Mouse (Mus musculus) granulocyte monocyte progenitor cell, adult 5-6 weeks (primary cell): ENCODE measurements around the gene Ccdc51. TPM values are rescaled to one million over a fixed set of nuclear protein-coding genes. Genes with fewer than 3 reads are reported as not detected.

Source experiments
- ATAC-seq: replicated peaks from 2 replicates; pipeline ENCODE4 v1.8.0; 2016; ENCODE audit warnings: mild to moderate bottlenecking, moderate TSS enrichment, inconsistent platforms; ENCODE audit not compliant: poor library complexity, severe bottlenecking
- total RNA-seq, 2 experiments: library from RNA; stranded (forward) in 1 of 2; stranded (reverse) in 1 of 2; fragments of 200-712, 200-1000 nt in 1 of 2; fragments of >200 nt in 1 of 2; fragmentation: Nextera tagmentation in 1 of 2; gene quantifications; 2 replicates each; pipeline ENCODE4 v1.2.3; 2014 to 2017

The Ccdc51 gene
- total RNA-seq (2014; fragmentation: Nextera tagmentation) (8.3 and 9.6 TPM in 2 replicates), total RNA-seq (2017) (11.6 and 18.0 TPM in 2 replicates)

GRCm38 (mm10) chr9:109082124-109082800 is at the start of gene Ccdc51, which contains the start of gene Tma7:
TSS of gene Ccdc51 (plus strand) at chr9:109082493.
TSS of gene Tma7 (minus strand) at chr9:109082587.
- ATAC-seq = peak; percentile 97

GRCm38 (mm10) chr9:109038086-109038895 is 44.0 kb upstream of the Ccdc51 start, which contains the start of gene Shisa5:
TSS of gene Shisa5 (plus strand) at chr9:109038565.
- peak; percentile 96 for ATAC-seq

DNA sequence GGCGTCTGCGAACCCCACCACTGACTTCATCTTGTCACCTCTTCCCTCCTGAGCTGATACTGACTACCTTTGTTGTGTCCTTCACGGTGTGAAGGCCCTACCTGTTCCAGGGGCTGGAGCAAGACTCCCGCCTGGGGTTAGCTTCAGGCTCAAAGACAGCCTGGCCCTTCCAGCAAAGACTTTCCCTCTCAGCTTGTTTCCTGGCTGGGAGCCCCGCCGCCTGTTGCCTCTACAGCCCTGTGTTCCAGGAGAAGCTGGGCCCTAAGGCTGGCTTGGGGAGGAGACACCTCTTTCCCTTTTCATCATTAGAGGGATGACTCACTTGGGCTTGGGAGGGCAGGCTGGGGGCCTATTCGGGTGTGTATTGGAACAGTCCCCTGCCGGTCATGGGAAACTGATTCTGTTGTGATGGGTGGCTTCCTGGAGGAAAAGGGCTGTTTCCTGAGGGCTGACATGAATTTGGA is 43.4 kb upstream of the Ccdc51 start:
- peak; percentile 66 for ATAC-seq

GRCm38 (mm10) chr9:109039681-109040080 is 42.6 kb upstream of the Ccdc51 start:
- ATAC-seq = no peak

GRCm38 (mm10) chr9:109040216-109040615 is 42.1 kb upstream of the Ccdc51 start:
- no peak for ATAC-seq

DNA sequence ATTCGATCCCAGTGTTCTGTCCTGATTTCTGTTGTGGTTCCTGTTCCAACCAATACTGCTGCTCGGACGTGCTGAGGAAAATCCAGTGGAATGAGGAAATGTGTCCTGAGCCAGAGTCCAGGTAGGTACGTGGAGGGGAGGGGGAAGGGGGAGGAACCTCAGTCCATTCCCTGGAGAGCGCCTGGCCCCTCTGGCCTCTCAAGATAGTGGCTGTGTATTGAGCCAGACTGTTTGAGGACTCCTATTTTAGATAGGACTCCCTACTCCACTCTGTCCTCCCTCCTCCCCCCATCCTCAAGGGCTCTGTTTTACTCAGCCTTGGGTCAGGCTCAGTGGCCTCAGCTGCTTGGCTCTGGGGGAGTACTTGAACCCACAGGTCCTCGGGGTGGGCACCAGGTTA is 41.4 kb upstream of the Ccdc51 start:
- ATAC-seq = no peak

GRCm38 (mm10) chr9:109041351-109041750 is 40.9 kb upstream of the Ccdc51 start:
- ATAC-seq = no peak

GRCm38 (mm10) chr9:109046306-109046705 is 36.0 kb upstream of the Ccdc51 start:
- ATAC-seq = peak; percentile 99

GRCm38 (mm10) chr9:109049316-109049715 is 33.0 kb upstream of the Ccdc51 start:
- ATAC-seq = no peak

DNA sequence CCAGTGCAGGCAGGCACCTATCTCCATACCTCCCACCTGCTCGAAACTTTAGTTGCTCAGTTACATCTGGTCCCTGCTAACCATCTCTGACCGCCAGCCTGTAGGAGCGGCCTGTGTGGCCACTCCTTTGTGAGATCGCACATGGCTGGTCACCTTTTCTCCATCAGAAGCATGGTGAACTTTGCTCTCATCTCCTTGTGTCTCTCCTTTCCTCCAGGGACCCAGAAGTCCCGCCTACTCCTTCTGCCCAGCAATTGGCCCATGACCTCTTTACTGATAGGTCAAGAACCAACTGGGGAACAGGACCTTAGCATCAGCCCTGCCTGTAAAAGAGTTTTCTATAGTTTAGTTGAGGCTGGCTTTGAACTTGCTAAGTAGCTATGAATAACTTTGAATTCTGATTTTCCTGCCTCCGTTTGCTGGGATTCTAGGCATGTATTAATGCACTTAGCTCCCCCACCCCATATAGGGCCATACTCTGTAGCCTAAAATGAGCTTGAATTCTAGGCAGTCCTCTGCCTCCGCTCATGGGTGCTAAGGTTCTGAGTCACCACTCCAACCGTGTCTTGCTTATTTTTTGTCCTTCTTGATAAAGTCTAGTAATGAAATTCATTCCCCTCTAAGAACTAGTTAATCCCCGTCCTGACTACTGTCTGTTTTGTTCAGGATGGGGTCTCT is 32.2 kb upstream of the Ccdc51 start:
- no peak for ATAC-seq

DNA sequence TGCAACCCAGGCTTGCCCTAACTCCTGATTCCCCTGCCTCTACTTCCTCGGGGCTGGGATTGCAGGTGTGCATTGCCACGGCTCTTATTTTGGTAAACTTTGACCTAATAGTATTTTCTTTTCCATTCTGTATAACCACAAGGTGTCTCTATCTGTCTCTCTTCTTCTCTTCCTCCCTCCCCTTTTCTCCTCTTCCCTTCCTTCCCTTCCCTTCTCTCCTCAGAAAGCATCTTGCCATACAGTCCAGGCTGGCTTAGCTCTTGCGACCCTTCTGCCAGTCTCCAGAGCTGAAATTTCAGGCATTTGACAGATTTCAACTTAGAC is 31.7 kb upstream of the Ccdc51 start:
- no peak for ATAC-seq

- no peak for ATAC-seq
These were observed 31.2 kb upstream of the Ccdc51 start for GRCm38 (mm10) chr9:109051011-109051501.

DNA sequence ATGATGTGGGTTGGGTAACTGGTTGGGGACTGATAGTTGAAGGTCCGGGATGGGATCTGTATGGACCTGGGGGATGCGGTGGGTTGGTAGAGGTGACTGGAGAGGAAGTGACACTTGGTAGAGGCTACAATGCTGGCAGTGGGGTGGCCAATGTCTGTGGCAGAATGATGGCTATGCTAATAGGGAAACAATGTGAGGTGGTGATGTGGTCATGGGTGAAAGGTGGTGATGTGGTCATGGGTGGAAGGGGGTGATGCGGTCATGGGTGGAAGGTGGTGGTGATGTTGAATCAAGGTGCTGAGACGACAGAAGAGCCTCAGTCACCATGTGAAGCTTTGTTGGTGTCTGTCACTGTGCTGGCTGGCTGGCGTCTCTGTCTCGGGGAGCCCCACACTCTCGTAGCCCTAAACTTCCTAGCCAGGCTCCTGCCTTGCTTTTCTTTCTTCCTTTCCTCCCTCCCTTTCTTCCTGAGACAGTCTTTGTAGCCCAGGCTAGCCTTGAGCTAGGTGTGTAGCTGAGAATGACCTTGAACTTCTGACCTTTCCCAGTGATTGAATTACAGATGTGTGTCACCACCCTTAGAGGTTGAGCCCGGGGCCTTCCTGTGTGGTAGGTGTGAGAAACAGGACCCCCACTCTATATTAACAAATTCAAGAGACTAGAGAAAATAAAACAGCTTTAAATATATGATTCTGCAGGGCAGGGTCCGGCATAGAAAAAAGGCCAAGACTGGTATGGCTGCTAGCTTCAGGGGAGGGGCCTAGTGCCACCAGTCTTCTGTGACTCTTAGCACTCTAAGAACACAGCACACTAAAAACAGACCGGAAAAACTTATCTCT is 30.4 kb upstream of the Ccdc51 start:
- peak; percentile 25; the same call in 1 of the 2 replicates for ATAC-seq

GRCm38 (mm10) chr9:109052490-109053260 is 29.6 kb upstream of the Ccdc51 start:
- no peak for ATAC-seq

GRCm38 (mm10) chr9:109053366-109053765 is 28.9 kb upstream of the Ccdc51 start:
- no peak for ATAC-seq

GRCm38 (mm10) chr9:109053851-109054250 is 28.4 kb upstream of the Ccdc51 start:
- no peak for ATAC-seq

DNA sequence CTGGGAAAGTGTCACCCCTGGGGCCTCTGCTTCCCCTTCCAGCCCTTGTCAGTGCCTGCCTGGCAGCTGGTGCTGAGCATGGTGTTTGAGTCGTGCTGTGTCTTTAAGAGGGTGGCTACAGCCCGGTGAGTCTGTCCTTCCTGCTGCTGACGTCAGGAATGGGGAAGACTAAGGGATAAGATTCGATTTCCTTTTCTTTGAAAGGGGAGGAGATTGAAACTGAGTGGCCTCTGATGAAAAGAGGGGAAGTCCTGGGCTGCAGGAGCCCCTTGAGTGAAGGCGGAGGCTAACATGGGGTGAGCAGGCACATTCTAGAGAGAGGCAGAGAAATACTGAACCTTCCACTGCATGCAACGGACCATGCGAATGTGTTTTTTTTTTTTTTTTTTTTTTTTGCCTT is 27.6 kb upstream of the Ccdc51 start:
- peak; percentile 64 for ATAC-seq

- ATAC-seq = no peak
These were observed 26.8 kb upstream of the Ccdc51 start for GRCm38 (mm10) chr9:109055271-109056030.
